Mouse (Mus musculus): ENCODE measurements at regions not wholly inside any gene's neighbourhood (a gene's known extent, or its start where the extent isn't known, plus 50 kb on each side); places are given as distances from the start of the nearest gene placed in this dataset.

GRCm38 (mm10) chr3:8036697-8037096 is 1416.5 kb upstream of the 1700008P02Rik start:
- 67% methylated on average over 1 of the region's 1 CpGs for WGBS
- no peaks in the 10 kb centered on the region for H3K27me3 ChIP-seq (ENCODE audit: control insufficient read depth, insufficient read depth, low read length)
- no peak for ATAC-seq (ENCODE audit: insufficient number of reproducible peaks, insufficient read depth, low FRiP score, low read depth)
- H3K4me3 ChIP-seq (ENCODE audit: low read depth, low read length), result no peak overlapping the region
- no peaks in the 10 kb centered on the region for H3K36me3 ChIP-seq (ENCODE audit: control insufficient read depth, insufficient read depth, low read length)
- H3K27ac ChIP-seq (ENCODE audit: low read length), result no peak overlapping the region
- no peaks in the 10 kb centered on the region for H3K9me3 ChIP-seq (ENCODE audit: control insufficient read depth, low read depth, low read length)
- no peak overlapping the region for H3K4me2 ChIP-seq (replicated peaks; ENCODE audit: low read depth, low read length)
- H3K9ac ChIP-seq (replicated peaks; ENCODE audit: low read depth, low read length), result no peak overlapping the region
- H3K4me1 ChIP-seq (ENCODE audit: control insufficient read depth, insufficient read depth, low read length), result no peaks in the 10 kb centered on the region

DNA sequence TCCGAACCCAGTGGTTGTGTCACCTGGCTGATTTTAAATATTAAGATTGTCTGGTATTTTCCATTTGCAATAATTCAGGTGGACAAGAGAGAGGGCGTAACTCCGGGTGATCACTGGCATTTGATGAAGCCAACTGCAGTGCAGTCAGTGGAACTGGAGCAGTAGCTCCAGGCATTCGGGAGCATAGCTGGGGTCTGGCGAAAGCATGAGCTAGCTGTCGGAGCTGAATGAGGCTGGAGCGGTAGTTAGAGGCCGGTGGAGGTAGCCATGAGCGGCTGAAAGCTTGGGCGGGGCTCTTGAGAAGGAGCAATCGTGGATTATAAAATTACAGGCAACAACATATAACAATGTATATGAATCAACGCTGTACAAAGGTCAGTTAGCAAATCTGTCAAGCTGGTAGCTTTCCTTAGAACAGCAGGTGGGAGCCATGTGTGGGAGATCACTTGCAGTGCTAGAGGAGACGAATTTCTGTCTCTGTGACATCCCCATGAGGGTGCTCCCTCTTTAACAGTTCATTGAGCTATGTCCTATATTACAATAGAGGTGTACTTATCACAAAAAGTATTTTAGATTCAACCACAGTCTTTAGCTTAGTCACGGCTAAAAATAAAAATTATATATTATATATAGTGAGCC is 1415.0 kb upstream of the 1700008P02Rik start:
- Histone ChIP-seq H3K36me3 (ENCODE audit: control insufficient read depth, insufficient read depth, low read length) (no peaks in the 10 kb centered on the region), H3K4me1 (ENCODE audit: control insufficient read depth, insufficient read depth, low read length) (no peaks in the 10 kb centered on the region), H3K9ac (replicated peaks; ENCODE audit: low read depth, low read length) (no peak overlapping the region), H3K27me3 (ENCODE audit: control insufficient read depth, insufficient read depth, low read length) (no peaks in the 10 kb centered on the region), H3K27ac (ENCODE audit: low read length) (no peak overlapping the region), H3K9me3 (ENCODE audit: control insufficient read depth, low read depth, low read length) (no peaks in the 10 kb centered on the region), H3K4me3 (ENCODE audit: low read depth, low read length) (no peak overlapping the region), H3K4me2 (replicated peaks; ENCODE audit: low read depth, low read length) (no peak overlapping the region)
- ATAC-seq (ENCODE audit: insufficient number of reproducible peaks, insufficient read depth, low FRiP score, low read depth), result no peak
- 83% methylated on average over 14 of the region's 14 CpGs for WGBS

DNA sequence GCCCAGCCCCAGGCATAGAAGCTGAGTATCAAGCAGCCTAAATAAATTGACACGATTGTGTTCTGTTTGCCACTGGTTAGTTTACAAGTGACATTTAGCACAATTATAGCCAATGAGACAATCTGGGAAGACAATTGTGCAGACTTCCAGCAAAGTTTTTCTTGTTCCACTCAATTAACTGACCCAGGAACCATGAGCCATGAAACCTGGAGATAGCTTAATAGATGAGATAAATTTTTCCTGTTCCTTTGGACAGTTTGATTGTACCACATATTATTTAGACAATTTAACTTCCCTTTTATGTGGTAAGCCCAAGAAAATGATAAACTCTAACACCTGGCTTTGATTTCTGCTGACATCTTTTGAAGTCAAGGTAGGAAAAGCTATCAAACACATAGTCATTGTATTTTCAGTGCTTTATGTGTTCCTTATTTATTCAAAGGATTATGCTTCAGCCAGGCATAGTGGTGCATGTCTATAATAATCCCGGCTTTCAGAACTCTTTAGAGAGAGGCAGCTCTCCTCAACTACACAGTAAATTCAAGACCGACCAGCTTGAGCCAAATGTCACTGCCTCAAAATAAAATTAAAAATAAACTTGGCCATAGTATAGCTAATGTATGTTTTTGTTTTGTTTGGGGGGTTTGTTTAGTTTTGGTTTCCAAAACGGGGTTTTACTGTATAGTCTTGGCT is 1406.2 kb upstream of the 1700008P02Rik start:
- no peak for ATAC-seq (ENCODE audit: insufficient number of reproducible peaks, insufficient read depth, low FRiP score, low read depth)
- 66% methylated on average over 4 of the region's 4 CpGs for WGBS

GRCm38 (mm10) chr3:8022654-8023053 is 1402.4 kb upstream of the 1700008P02Rik start:
- H3K4me2 ChIP-seq (replicated peaks; ENCODE audit: low read depth, low read length), result no peak overlapping the region
- 88% methylated on average over 10 of the region's 10 CpGs for WGBS
- H3K4me3 ChIP-seq (ENCODE audit: low read depth, low read length), result no peak overlapping the region
- no peaks in the 10 kb centered on the region for H3K9me3 ChIP-seq (ENCODE audit: control insufficient read depth, low read depth, low read length)
- H3K27ac ChIP-seq (ENCODE audit: low read length), result no peak overlapping the region
- H3K36me3 ChIP-seq (ENCODE audit: control insufficient read depth, insufficient read depth, low read length), result no peaks in the 10 kb centered on the region
- H3K9ac ChIP-seq (replicated peaks; ENCODE audit: low read depth, low read length), result no peak overlapping the region
- no peaks in the 10 kb centered on the region for H3K4me1 ChIP-seq (ENCODE audit: control insufficient read depth, insufficient read depth, low read length)
- H3K27me3 ChIP-seq (ENCODE audit: control insufficient read depth, insufficient read depth, low read length), result no peaks in the 10 kb centered on the region
- ATAC-seq (ENCODE audit: insufficient number of reproducible peaks, insufficient read depth, low FRiP score, low read depth), result no peak

More for the DNA sequence above, 1406.2 kb upstream of the 1700008P02Rik start:
- Histone ChIP-seq H3K27ac (ENCODE audit: low read length) (no peak overlapping the region), H3K36me3 (ENCODE audit: control insufficient read depth, insufficient read depth, low read length) (no peaks in the 10 kb centered on the region), H3K9ac (replicated peaks; ENCODE audit: low read depth, low read length) (no peak overlapping the region), H3K4me3 (ENCODE audit: low read depth, low read length) (no peak overlapping the region), H3K4me2 (replicated peaks; ENCODE audit: low read depth, low read length) (no peak overlapping the region), H3K9me3 (ENCODE audit: control insufficient read depth, low read depth, low read length) (no peaks in the 10 kb centered on the region), H3K4me1 (ENCODE audit: control insufficient read depth, insufficient read depth, low read length) (no peaks in the 10 kb centered on the region), H3K27me3 (ENCODE audit: control insufficient read depth, insufficient read depth, low read length) (no peaks in the 10 kb centered on the region)

GRCm38 (mm10) chr3:8017489-8017888 is 1397.2 kb upstream of the 1700008P02Rik start:
- Histone ChIP-seq H3K4me3 (ENCODE audit: low read depth, low read length) (no peak overlapping the region), H3K36me3 (ENCODE audit: control insufficient read depth, insufficient read depth, low read length) (no peaks in the 10 kb centered on the region), H3K9me3 (ENCODE audit: control insufficient read depth, low read depth, low read length) (no peaks in the 10 kb centered on the region), H3K9ac (replicated peaks; ENCODE audit: low read depth, low read length) (no peak overlapping the region), H3K4me1 (ENCODE audit: control insufficient read depth, insufficient read depth, low read length) (no peaks in the 10 kb centered on the region), H3K4me2 (replicated peaks; ENCODE audit: low read depth, low read length) (no peak overlapping the region), H3K27me3 (ENCODE audit: control insufficient read depth, insufficient read depth, low read length) (no peaks in the 10 kb centered on the region), H3K27ac (ENCODE audit: low read length) (no peak overlapping the region)
- 86% methylated on average over 3 of the region's 3 CpGs for WGBS
- no peak for ATAC-seq (ENCODE audit: insufficient number of reproducible peaks, insufficient read depth, low FRiP score, low read depth)

GRCm38 (mm10) chr3:8016945-8017344 is 1396.7 kb upstream of the 1700008P02Rik start:
- no peaks in the 10 kb centered on the region for H3K4me1 ChIP-seq (ENCODE audit: control insufficient read depth, insufficient read depth, low read length)
- no peak for ATAC-seq (ENCODE audit: insufficient number of reproducible peaks, insufficient read depth, low FRiP score, low read depth)
- H3K9me3 ChIP-seq (ENCODE audit: control insufficient read depth, low read depth, low read length), result no peaks in the 10 kb centered on the region
- H3K4me2 ChIP-seq (replicated peaks; ENCODE audit: low read depth, low read length), result no peak overlapping the region
- no peak overlapping the region for H3K4me3 ChIP-seq (ENCODE audit: low read depth, low read length)
- H3K27me3 ChIP-seq (ENCODE audit: control insufficient read depth, insufficient read depth, low read length), result no peaks in the 10 kb centered on the region
- no peaks in the 10 kb centered on the region for H3K36me3 ChIP-seq (ENCODE audit: control insufficient read depth, insufficient read depth, low read length)
- no peak overlapping the region for H3K27ac ChIP-seq (ENCODE audit: low read length)
- H3K9ac ChIP-seq (replicated peaks; ENCODE audit: low read depth, low read length), result no peak overlapping the region

- H3K27me3 ChIP-seq (ENCODE audit: control insufficient read depth, insufficient read depth, low read length), result no peaks in the 10 kb centered on the region
- H3K36me3 ChIP-seq (ENCODE audit: control insufficient read depth, insufficient read depth, low read length), result no peaks in the 10 kb centered on the region
- no peak overlapping the region for H3K27ac ChIP-seq (ENCODE audit: low read length)
- H3K9me3 ChIP-seq (ENCODE audit: control insufficient read depth, low read depth, low read length), result no peaks in the 10 kb centered on the region
- H3K4me3 ChIP-seq (ENCODE audit: low read depth, low read length), result no peak overlapping the region
- WGBS, result 83% methylated on average over 4 of the region's 4 CpGs
- no peaks in the 10 kb centered on the region for H3K4me1 ChIP-seq (ENCODE audit: control insufficient read depth, insufficient read depth, low read length)
- no peak overlapping the region for H3K4me2 ChIP-seq (replicated peaks; ENCODE audit: low read depth, low read length)
- no peak for ATAC-seq (ENCODE audit: insufficient number of reproducible peaks, insufficient read depth, low FRiP score, low read depth)
- no peak overlapping the region for H3K9ac ChIP-seq (replicated peaks; ENCODE audit: low read depth, low read length)
Measured at GRCm38 (mm10) chr3:8009966-8010365, 1389.7 kb upstream of the 1700008P02Rik start.

DNA sequence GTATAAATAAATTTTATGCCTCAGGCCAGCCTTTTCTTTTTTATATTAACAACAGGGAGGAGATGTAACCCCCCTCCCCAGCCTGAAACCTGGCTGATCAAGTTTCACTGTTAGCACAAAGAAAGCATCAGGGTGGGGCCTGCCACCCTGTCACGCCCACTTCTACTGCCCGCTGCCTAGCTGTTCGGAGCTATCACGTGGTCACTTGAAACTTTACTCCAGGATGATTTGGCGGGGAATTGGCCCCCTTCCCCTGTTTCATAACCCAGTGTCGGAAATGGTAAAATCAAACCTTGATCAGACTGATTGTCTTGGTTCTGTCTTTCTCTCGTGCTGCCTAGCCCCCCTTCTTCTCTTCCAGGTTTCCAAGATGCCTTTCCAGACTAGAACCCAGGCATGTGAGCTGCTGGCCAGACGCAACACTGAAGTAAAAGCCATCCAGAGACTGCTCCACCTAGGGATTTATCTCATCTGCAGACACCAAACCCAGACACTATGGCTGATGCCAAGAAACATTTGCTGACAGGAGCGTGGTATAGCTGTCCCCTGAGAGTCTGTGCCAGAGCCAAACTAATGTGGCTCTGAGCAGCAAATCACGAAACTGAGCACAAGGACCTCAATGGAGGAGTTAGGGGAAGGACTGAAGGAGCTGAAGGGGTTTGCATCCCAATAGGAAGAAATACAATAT is 1386.6 kb upstream of the 1700008P02Rik start:
- Histone ChIP-seq H3K9ac (replicated peaks; ENCODE audit: low read depth, low read length) (no peak overlapping the region), H3K27ac (ENCODE audit: low read length) (no peak overlapping the region), H3K27me3 (ENCODE audit: control insufficient read depth, insufficient read depth, low read length) (no peaks in the 10 kb centered on the region), H3K4me2 (replicated peaks; ENCODE audit: low read depth, low read length) (no peak overlapping the region), H3K4me1 (ENCODE audit: control insufficient read depth, insufficient read depth, low read length) (no peaks in the 10 kb centered on the region), H3K36me3 (ENCODE audit: control insufficient read depth, insufficient read depth, low read length) (no peaks in the 10 kb centered on the region), H3K9me3 (ENCODE audit: control insufficient read depth, low read depth, low read length) (no peaks in the 10 kb centered on the region), H3K4me3 (ENCODE audit: low read depth, low read length) (no peak overlapping the region)
- no peak for ATAC-seq (ENCODE audit: insufficient number of reproducible peaks, insufficient read depth, low FRiP score, low read depth)
- 60% methylated on average over 10 of the region's 10 CpGs for WGBS
